In the genomic region with DNA sequence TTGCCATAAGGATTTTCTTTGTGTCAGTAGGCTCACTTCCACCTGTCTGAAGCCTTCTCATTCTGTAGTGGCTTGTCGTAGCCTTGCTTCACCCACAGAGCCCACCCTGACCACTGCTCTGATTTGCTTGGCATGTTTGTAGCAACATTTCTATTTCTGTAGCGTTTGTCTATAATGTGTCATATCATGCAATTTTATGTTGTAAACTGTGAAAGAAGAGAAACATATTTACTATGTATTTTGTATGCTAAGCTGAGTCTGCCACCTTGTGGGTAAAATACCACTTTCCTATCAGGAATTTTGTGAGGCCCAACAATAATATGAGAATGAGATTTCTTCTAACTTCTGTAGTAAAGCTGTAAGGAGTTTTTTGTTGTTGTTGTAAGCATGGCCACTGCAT, we compare ENCODE assay signal across 12 mouse cellular contexts. TPM values are rescaled to one million over a fixed set of nuclear protein-coding genes. Genes with fewer than 3 reads are reported as not detected.
DNase-seq lines count a peak whose midpoint lies in the region; ATAC-seq and TF ChIP-seq lines count a peak whose summit lies in the region.
"Had no signal": no experiment of that assay in that cellular context is flagged by ENCODE, and none has a peak within 500 bp of the region (broad histone marks: within the 10 kb centered on the region; RNA-seq: fewer than 3 reads in every experiment).

No protein-coding gene starts in this region.

- H3K4me1 ChIP-seq in forebrain, postnatal 0 days (ENCODE audit: insufficient read depth), result no peaks in the 10 kb centered on the region
- no peaks in the 10 kb centered on the region for H3K4me1 ChIP-seq in forebrain, embryonic 12.5 days
- H3K4me1 ChIP-seq in limb, embryonic 14.5 days (ENCODE audit: control insufficient read depth, insufficient read depth, low read length), result no peaks in the 10 kb centered on the region
- H3K4me1 ChIP-seq in limb, embryonic 10.5 days, result no peaks in the 10 kb centered on the region
- H3K4me1 ChIP-seq: intestine, embryonic 15.5 days; limb, embryonic 13.5 days had no signal

- no peak overlapping the region for H3K27ac ChIP-seq in forebrain, postnatal 0 days (ENCODE audit: low read depth, low read length)
- no peak overlapping the region for H3K27ac ChIP-seq in forebrain, embryonic 12.5 days
- no peak overlapping the region for H3K27ac ChIP-seq in limb, embryonic 14.5 days (replicated peaks; ENCODE audit: low read depth, low read length)
- no peak overlapping the region for H3K27ac ChIP-seq in limb, embryonic 10.5 days
- H3K27ac ChIP-seq: intestine, embryonic 15.5 days; limb, embryonic 13.5 days had no signal

- 61% methylated on average over 2 of the region's 2 CpGs for whole genome bisulfite sequencing in forebrain, postnatal 0 days
- 87% methylated on average over 2 of the region's 2 CpGs for WGBS in forebrain, embryonic 12.5 days
- WGBS in limb, embryonic 14.5 days, result 81% methylated on average over 2 of the region's 2 CpGs
- 90% methylated on average over 2 of the region's 2 CpGs for WGBS in limb, embryonic 10.5 days

- TF ChIP-seq CTCF in forebrain, postnatal 0 days (IDR thresholded peaks at IDR 0.05; ENCODE audit: low read depth), result peak; percentile 67

- peak; percentile 27; the same call in 1 of the 2 replicates for ATAC-seq in forebrain, postnatal 0 days
- no peak for ATAC-seq in forebrain, embryonic 12.5 days (ENCODE audit: low FRiP score)
- ATAC-seq in limb, embryonic 14.5 days (ENCODE audit: low FRiP score, low read depth), result no peak
- ATAC-seq: intestine, embryonic 15.5 days had no signal

- H3K4me2 ChIP-seq in forebrain, postnatal 0 days (ENCODE audit: low read depth), result no peak overlapping the region
- no peak overlapping the region for H3K4me2 ChIP-seq in forebrain, embryonic 12.5 days
- H3K4me2 ChIP-seq in limb, embryonic 14.5 days (replicated peaks; ENCODE audit: low read depth, low read length, severe bottlenecking), result no peak overlapping the region
- H3K4me2 ChIP-seq: intestine, embryonic 15.5 days; limb, embryonic 13.5 days; midbrain, embryonic 11.5 days had no signal

- no peak overlapping the region for H3K9ac ChIP-seq in forebrain, postnatal 0 days
- H3K9ac ChIP-seq in forebrain, embryonic 12.5 days, result no peak overlapping the region
- H3K9ac ChIP-seq in limb, embryonic 14.5 days (ENCODE audit: low read depth, low read length, severe bottlenecking), result no peak overlapping the region
- H3K9ac ChIP-seq: intestine, embryonic 15.5 days; limb, embryonic 13.5 days had no signal

- H3K36me3 ChIP-seq in forebrain, postnatal 0 days (ENCODE audit: insufficient read depth), result no peaks in the 10 kb centered on the region
- no peaks in the 10 kb centered on the region for H3K36me3 ChIP-seq in forebrain, embryonic 12.5 days (replicated peaks)
- H3K36me3 ChIP-seq in limb, embryonic 14.5 days (ENCODE audit: control insufficient read depth, insufficient read depth, low read length), result peaks cover 8% of the 10 kb centered on the region; the same call in 1 of the 2 replicates
- H3K36me3 ChIP-seq in limb, embryonic 10.5 days, result no peaks in the 10 kb centered on the region
- H3K36me3 ChIP-seq: intestine, embryonic 15.5 days had no signal

- no peak overlapping the region for H3K4me3 ChIP-seq in forebrain, postnatal 0 days (ENCODE audit: low read depth, low read length)
- no peak overlapping the region for H3K4me3 ChIP-seq in forebrain, embryonic 12.5 days (replicated peaks)
- H3K4me3 ChIP-seq in limb, embryonic 14.5 days (replicated peaks; ENCODE audit: low read length), result no peak overlapping the region
- no peak overlapping the region for H3K4me3 ChIP-seq in limb, embryonic 10.5 days
- H3K4me3 ChIP-seq: intestine, embryonic 15.5 days; limb, embryonic 13.5 days had no signal

- no peak for TF ChIP-seq POLR2A in limb, embryonic 14.5 days (IDR thresholded peaks at IDR 0.05; ENCODE audit: borderline replicate concordance, extremely low read depth, insufficient read depth, insufficient read length)

- peak; percentile 51 for DNase-seq in forebrain, postnatal 0 days
- DNase-seq in limb, embryonic 14.5 days (ENCODE audit: low spot score), result peak; percentile 7
- no peak for DNase-seq in limb, embryonic 10.5 days (ENCODE audit: low spot score)
- peak; percentile 69 for DNase-seq in 416B (ENCODE audit: low read depth)
- peak; percentile 30 for DNase-seq in induced T-regulatory cell, adult 2 months (ENCODE audit: low read depth)
- DNase-seq in embryo, embryonic 10.5 days (ENCODE audit: low spot score), result no peak
- no peak for DNase-seq in urinary bladder, postnatal 25 days (ENCODE audit: low spot score)
- DNase-seq: cerebellum, postnatal 10 days had no signal

- H3K9me3 ChIP-seq in forebrain, postnatal 0 days (ENCODE audit: low read length), result no peaks in the 10 kb centered on the region
- no peaks in the 10 kb centered on the region for H3K9me3 ChIP-seq in forebrain, embryonic 12.5 days
- no peaks in the 10 kb centered on the region for H3K9me3 ChIP-seq in limb, embryonic 14.5 days (ENCODE audit: control insufficient read depth, low read length)
- no peaks in the 10 kb centered on the region for H3K9me3 ChIP-seq in limb, embryonic 10.5 days (replicated peaks)
- H3K9me3 ChIP-seq: intestine, embryonic 15.5 days; limb, embryonic 13.5 days had no signal

- no peaks in the 10 kb centered on the region for H3K27me3 ChIP-seq in forebrain, postnatal 0 days (ENCODE audit: insufficient read depth, low read length)
- H3K27me3 ChIP-seq in forebrain, embryonic 12.5 days, result no peaks in the 10 kb centered on the region
- H3K27me3 ChIP-seq in limb, embryonic 14.5 days (ENCODE audit: control insufficient read depth, insufficient read depth, low read length), result no peaks in the 10 kb centered on the region
- H3K27me3 ChIP-seq in limb, embryonic 10.5 days (ENCODE audit: low read depth, poor library complexity, severe bottlenecking), result no peaks in the 10 kb centered on the region
- H3K27me3 ChIP-seq: intestine, embryonic 15.5 days; limb, embryonic 13.5 days had no signal

RNA-seq across cellular contexts. Expression of a gene that starts 41.3 kb away (rescaled TPM):
- total RNA-seq in forebrain, postnatal 0 days (2014; rRNA removed), result 8.5 and 11.8 TPM in 2 replicates
- polyA plus RNA-seq in forebrain, postnatal 0 days (2015; fragmentation: Nextera tagmentation; extraction: Ambion mirVana), result 0.92 and 1.8 TPM in 2 replicates
- 4.3 and 4.7 TPM in 2 replicates for polyA plus RNA-seq in forebrain, embryonic 12.5 days (2016; fragmentation: Nextera tagmentation; extraction: Ambion mirVana)
- 25.4 and 28.4 TPM in 2 replicates for polyA plus RNA-seq in limb, embryonic 14.5 days (2012; rRNA removed)
- polyA plus RNA-seq in limb, embryonic 14.5 days (2014; fragmentation: Nextera tagmentation; extraction: Ambion mirVana), result 10.7 and 11.4 TPM in 2 replicates
- polyA plus RNA-seq in limb, embryonic 10.5 days (2016; fragmentation: Nextera tagmentation; extraction: Ambion mirVana), result 2.2 and 3.1 TPM in 2 replicates

Comparison
In these comparisons a context has a peak if more than half of its experiments do, and no peak if none do; other contexts are left out.
1. DNase-seq: peak in forebrain, postnatal 0 days (single experiment), limb, embryonic 14.5 days (single experiment), 416B (single experiment) and induced T-regulatory cell, adult 2 months (single experiment); none in limb, embryonic 10.5 days (single experiment), embryo, embryonic 10.5 days (single experiment) and urinary bladder, postnatal 25 days (single experiment).